Mouse (Mus musculus) embryonic facial prominence, embryonic 11.5 days (tissue): ENCODE measurements around the gene Cpa2. TPM values are rescaled to one million over a fixed set of nuclear protein-coding genes. Genes with fewer than 3 reads are reported as not detected.
A peak's percentile ranks its signal among the peaks of the same experiment; 100 is the strongest.

Experiments
- ATAC-seq: fragments of 200-750 bp; cut with Nextera tagmentation; replicated peaks from 2 replicates; pipeline ENCODE4 v1.8.0; 2017; ENCODE audit warnings: low read depth; ENCODE audit not compliant: insufficient number of reproducible peaks, low FRiP score, low TSS enrichment
- DNase-seq: peaks from one replicate; pipeline ENCODE4 v3.0.0-alpha.2; 2015; ENCODE audit warnings: low spot score
- H3K27ac ChIP-seq: fragments of 300-500 bp; sonication (generic); replicated peaks from 2 replicates; pipeline ENCODE4 v1.5.1; 2014; ENCODE audit warnings: mild to moderate bottlenecking, low read depth, low read length, control low read depth
- H3K27me3 ChIP-seq: fragments of 300-500 bp; sonication (generic); 2 replicates; pipeline ENCODE4 v1.6.1; 2014; ENCODE audit warnings: mild to moderate bottlenecking, low read length, moderate library complexity, mixed read lengths; ENCODE audit not compliant: control insufficient read depth, insufficient read depth
- H3K36me3 ChIP-seq: fragments of 300-500 bp; sonication (generic); replicated peaks from 2 replicates; pipeline ENCODE4 v1.6.1; 2014; ENCODE audit warnings: low read depth, mild to moderate bottlenecking, low read length, moderate library complexity, mixed read lengths; ENCODE audit not compliant: control insufficient read depth, insufficient read depth
- H3K4me1 ChIP-seq: fragments of 300-500 bp; sonication (generic); 2 replicates; pipeline ENCODE4 v1.6.1; 2014; ENCODE audit warnings: low read length, mixed read lengths; ENCODE audit not compliant: control insufficient read depth, insufficient read depth
- H3K4me2 ChIP-seq: fragments of 300-500 bp; sonication (generic); 2 replicates; pipeline ENCODE4 v1.6.1; 2014; ENCODE audit warnings: low read depth, mild to moderate bottlenecking, control low read depth, low read length, moderate library complexity
- H3K4me3 ChIP-seq: fragments of 300-500 bp; sonication (generic); 2 replicates; pipeline ENCODE4 v1.5.1; 2014; ENCODE audit warnings: low read depth, low read length, control low read depth
- H3K9ac ChIP-seq: fragments of 300-500 bp; sonication (generic); replicated peaks from 2 replicates; pipeline ENCODE4 v1.6.1; 2014; ENCODE audit warnings: mild to moderate bottlenecking, control low read depth, low read length
- H3K9me3 ChIP-seq: fragments of 300-500 bp; sonication (generic); replicated peaks from 2 replicates; pipeline ENCODE4 v1.6.1; 2016; ENCODE audit warnings: mild to moderate bottlenecking, low read length, inconsistent platforms, mixed read lengths; ENCODE audit not compliant: control insufficient read depth
- WGBS: fragments of 180-500 bp; shearing (Covaris S2); extraction: QIAGEN DNeasy Blood & Tissue Kit; methylation state at CpG from one replicate; pipeline ENCODE4 v1.1.7; 2014; 5-methylcytosine and 5-hydroxymethylcytosine counted together
- polyA plus RNA-seq: library from polyadenylated mRNA; unstranded; fragments of >200 nt; fragmentation: Nextera tagmentation; extraction: Ambion mirVana; gene quantifications from 2 replicates; pipeline ENCODE4 v1.2.1, GENCODE M21; 2014

Gene Cpa2
- polyA plus RNA-seq, result 9.1 and 10.5 TPM in 2 replicates

DNA sequence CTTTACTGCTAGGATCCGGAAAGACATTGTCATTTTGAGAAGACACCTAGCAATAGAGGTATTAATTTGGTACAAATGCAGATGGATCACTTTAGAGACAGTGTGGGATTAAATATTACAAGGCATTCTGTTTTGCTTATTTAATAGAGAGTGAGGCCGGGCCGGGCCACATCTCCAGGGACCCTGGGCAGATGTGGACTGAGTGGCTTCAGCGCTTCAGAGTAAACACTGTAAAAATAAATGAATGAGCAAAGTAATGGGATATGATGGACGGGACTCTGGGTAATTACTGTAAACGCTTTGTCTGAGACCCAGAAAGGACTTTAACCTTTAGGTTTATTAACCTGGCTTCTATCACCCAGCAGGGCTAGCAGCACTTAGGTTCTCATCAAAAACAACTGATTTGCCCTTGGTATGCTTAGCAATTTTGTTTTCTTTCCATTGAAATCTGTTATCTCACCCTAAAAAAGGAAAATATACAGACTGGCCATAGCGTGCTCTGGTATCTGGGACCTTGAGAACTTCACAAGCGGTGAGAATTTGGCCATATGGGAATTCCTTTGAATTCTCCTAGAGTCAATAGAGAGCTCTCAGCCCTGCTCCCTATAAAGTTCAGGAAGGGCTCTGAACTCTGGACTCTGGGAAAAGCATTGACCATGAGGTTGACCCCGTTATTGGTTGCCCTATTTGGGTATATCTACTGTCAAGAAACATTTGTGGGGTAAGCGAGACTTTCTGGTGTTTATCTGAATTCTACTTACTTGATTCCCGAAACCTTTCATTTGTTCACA is at the start of gene Cpa2:
Gene Cpa2 (plus strand): TSS at position 574 of the 791 bp plus-strand sequence.
- no peaks in the 10 kb centered on the region for H3K27me3 ChIP-seq
- DNase-seq (no peak), ATAC-seq (no peak)
- no peak within 1 kb of the TSS for H3K4me3 ChIP-seq
- no peak within 1 kb of the TSS for H3K4me2 ChIP-seq
- WGBS, result 45% methylated on average over 11 of the region's 11 CpGs
- peaks cover 7% of the 10 kb centered on the region for H3K4me1 ChIP-seq
- no peaks in the 10 kb centered on the region for H3K36me3 ChIP-seq
- no peak within 1 kb of the TSS for H3K9ac ChIP-seq
- H3K9me3 ChIP-seq, result no peaks in the 10 kb centered on the region
- H3K27ac ChIP-seq, result peak within 1 kb of the TSS; percentile 54

DNA sequence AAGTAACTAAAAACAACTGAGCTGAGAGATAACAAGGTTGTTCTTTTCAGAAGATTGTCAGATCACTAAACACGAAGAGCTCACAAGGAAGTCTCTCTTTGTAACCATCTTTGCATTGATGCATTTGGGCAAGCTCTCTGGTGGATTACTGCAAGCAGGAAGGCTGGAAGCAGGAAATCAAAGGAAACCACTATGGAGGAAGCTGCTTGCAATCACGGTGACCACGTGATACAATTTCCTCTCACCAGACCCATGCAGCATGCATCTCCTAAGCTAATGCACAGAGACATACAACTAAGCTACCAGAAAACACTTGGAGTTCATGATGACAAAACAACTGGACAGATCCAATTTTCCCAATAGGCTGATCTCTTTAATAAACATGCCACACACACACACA is 42.3 kb upstream of the Cpa2 start:
- no peaks in the 10 kb centered on the region for H3K4me1 ChIP-seq
- DNase-seq (no peak), ATAC-seq (no peak)
- WGBS, result 73% methylated on average over 3 of the region's 3 CpGs
- H3K4me3 ChIP-seq, result no peak overlapping the region
- H3K9me3 ChIP-seq, result no peaks in the 10 kb centered on the region
- H3K4me2 ChIP-seq, result no peak overlapping the region
- no peak overlapping the region for H3K27ac ChIP-seq
- H3K36me3 ChIP-seq, result peaks cover 6% of the 10 kb centered on the region; the same call in 1 of the 2 replicates
- no peak overlapping the region for H3K9ac ChIP-seq
- H3K27me3 ChIP-seq, result no peaks in the 10 kb centered on the region

DNA sequence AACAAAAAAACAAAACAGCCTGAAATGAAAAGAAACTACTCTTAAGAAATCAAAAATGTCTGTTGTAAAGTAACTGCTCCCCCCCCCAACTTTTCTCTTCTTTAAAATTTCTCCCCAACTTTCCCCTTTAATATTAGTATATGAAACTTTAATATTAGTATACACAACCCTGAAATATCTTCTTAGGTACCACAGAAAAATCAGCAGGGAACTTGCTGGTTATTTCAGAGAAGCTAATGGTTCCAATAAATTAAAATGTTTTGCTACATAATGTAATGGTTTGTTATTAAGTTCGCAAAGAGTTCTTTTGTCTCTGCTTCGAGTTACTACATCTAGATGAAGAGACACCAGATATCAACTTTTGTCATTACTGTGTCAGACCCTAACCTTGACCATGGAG is 32.6 kb upstream of the Cpa2 start:
- ATAC-seq, result no peak
- no peaks in the 10 kb centered on the region for H3K36me3 ChIP-seq
- no peaks in the 10 kb centered on the region for H3K9me3 ChIP-seq
- H3K4me1 ChIP-seq, result no peaks in the 10 kb centered on the region
- peak overlapping the region; percentile 96 for H3K27ac ChIP-seq
- peak overlapping the region; percentile 39 for H3K4me3 ChIP-seq
- H3K9ac ChIP-seq, result peak overlapping the region; percentile 87
- WGBS, result 8% methylated on average over 2 of the region's 2 CpGs
- H3K4me2 ChIP-seq, result peak overlapping the region; percentile 40
- H3K27me3 ChIP-seq, result no peaks in the 10 kb centered on the region
- DNase-seq, result no peak

DNA sequence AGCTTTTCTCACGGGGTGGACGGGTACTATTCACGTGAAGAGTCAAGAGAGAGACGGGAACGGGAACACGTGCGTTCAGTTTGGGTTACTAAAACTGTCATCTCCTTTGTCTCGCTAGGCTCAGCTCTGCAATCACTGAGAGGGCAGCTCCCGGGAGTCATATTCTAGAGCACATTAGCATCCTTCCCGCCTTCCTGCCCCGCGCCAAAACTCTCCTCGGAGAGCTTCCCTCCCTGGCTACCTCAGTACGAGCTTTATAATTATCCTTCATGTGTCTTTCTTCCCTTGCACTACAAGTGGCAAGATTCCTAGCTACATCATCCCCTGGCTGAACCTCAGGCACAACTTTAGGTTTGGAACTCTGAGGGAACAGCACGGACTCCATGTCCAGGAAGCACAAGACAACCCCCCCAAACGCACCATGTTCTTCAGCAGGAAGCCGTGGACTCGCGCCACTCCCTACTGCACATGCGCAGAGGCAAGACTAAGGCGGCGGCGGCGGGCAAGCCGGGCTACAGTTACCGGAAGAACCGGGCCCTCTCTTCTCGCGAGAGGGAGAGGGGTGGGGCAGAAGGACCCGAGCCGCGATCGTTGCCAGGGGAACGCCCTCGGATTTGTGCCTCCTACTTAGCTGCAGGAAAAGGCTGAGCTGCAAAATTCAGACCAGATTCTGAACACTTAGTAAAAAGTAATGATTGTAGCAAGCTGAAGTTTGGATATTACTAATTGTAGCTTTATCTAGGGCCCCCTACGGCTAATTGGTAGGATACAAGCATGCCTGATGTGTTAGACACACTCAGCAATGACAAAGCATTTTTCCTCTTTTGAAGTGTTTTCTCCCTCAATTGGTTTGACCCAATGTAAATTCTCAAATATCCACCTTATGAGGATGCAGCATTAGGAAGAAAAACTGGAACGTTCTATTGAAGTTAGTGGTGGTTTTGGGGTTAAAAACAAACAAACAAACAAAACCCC is 31.8 kb upstream of the Cpa2 start, which contains the start of the genes Tmem209 and Ssmem1:
Gene Tmem209 (minus strand): TSS at position 519 of the 975 bp plus-strand sequence.
Gene Ssmem1 (plus strand): TSS at position 585 of the 975 bp plus-strand sequence.
- Histone ChIP-seq H3K27ac (peak within 1 kb of the TSS; percentile 96), H3K9me3 (no peaks in the 10 kb centered on the region), H3K4me3 (peak within 1 kb of the TSS; percentile 39), H3K27me3 (no peaks in the 10 kb centered on the region), H3K4me2 (peak within 1 kb of the TSS; percentile 40), H3K9ac (peak within 1 kb of the TSS; percentile 87), H3K36me3 (no peaks in the 10 kb centered on the region), H3K4me1 (no peaks in the 10 kb centered on the region)
- ATAC-seq (peak; percentile 95), DNase-seq (peak; percentile 100)
- WGBS, result under 1% methylated on average over 37 of the region's 37 CpGs

DNA sequence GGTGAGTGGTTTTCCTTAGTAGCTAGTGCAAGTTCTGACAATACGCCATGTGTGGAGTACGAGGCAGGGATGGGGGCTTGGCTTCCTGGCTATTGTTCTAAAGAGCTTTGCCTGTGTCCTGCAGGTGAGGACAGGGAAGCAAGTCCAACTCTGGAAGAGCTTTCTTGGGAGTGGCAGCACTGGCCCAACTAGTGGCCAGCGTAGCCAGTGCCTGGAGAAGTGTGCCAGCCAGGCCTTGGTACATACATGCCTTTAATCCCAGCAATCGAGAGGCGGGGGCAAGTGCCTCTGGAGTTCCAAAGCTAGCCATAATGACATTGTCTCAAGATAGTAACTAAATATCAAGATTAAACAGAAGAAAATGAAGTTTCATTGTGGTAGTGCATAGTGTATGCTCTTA is 31.1 kb upstream of the Cpa2 start:
- Histone ChIP-seq H3K9ac (peak overlapping the region; percentile 7), H3K9me3 (no peaks in the 10 kb centered on the region), H3K36me3 (no peaks in the 10 kb centered on the region), H3K27me3 (no peaks in the 10 kb centered on the region), H3K4me1 (no peaks in the 10 kb centered on the region), H3K4me3 (no peak overlapping the region), H3K4me2 (no peak overlapping the region), H3K27ac (peak overlapping the region; percentile 96)
- WGBS, result 67% methylated on average over 5 of the region's 5 CpGs
- DNase-seq, result no peak
- ATAC-seq, result no peak

DNA sequence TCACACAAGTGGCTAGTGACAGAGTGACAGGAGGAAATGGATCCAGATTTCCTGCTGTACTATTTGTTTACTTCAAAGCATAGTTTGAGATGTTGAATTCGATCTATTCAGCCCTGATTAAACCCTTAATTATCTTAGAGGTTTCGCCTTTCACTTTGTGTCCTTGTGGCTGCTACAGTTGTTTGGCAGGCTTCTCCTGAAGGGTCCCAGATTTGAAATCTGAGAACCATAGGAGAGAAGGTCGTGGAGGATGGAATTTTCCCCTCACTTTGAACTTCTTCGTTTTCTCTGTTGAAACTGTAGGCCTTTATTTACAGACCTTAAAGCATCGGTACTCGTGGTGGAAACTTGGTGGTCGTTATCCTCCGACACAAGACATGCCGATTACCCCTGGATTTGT is 27.1 kb upstream of the Cpa2 start:
- H3K4me2 ChIP-seq, result no peak overlapping the region
- H3K4me3 ChIP-seq, result no peak overlapping the region
- 6% methylated on average over 9 of the region's 9 CpGs for whole genome bisulfite sequencing
- H3K36me3 ChIP-seq, result no peaks in the 10 kb centered on the region
- DNase-seq (peak; percentile 81), ATAC-seq (no peak)
- H3K27me3 ChIP-seq, result no peaks in the 10 kb centered on the region
- no peak overlapping the region for H3K9ac ChIP-seq
- no peaks in the 10 kb centered on the region for H3K4me1 ChIP-seq
- H3K27ac ChIP-seq, result peak overlapping the region; percentile 71
- H3K9me3 ChIP-seq, result no peaks in the 10 kb centered on the region

DNA sequence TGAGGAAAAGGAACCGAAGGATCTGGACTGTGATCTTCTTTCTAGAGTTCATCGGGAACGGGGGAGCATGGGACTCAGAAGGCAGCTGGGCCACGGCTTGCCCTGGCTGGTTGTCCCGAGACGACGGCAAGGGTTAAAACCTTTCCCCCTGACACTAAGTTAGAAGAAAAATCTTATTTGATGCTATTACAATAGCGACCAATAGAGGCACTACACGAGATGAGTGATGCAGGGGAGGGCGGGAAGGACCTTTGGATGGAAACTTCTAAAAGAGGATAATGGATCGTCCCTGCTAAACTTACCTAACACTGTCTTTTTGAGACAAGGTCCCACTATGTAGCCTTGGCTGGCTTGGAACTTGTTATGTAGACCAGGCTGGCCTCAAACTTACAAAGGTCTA is 21.0 kb upstream of the Cpa2 start:
- H3K27ac ChIP-seq, result no peak overlapping the region
- H3K9me3 ChIP-seq, result no peaks in the 10 kb centered on the region
- H3K4me2 ChIP-seq, result no peak overlapping the region
- H3K9ac ChIP-seq, result no peak overlapping the region
- ATAC-seq (no peak), DNase-seq (no peak)
- H3K4me1 ChIP-seq, result no peaks in the 10 kb centered on the region; the same call in 1 of the 2 replicates
- H3K36me3 ChIP-seq, result no peaks in the 10 kb centered on the region
- no peak overlapping the region for H3K4me3 ChIP-seq
- no peaks in the 10 kb centered on the region for H3K27me3 ChIP-seq
- WGBS, result 65% methylated on average over 11 of the region's 11 CpGs
